Mouse (Mus musculus): Measurements from ENCODE around the gene Ccdc137. TPM values are rescaled to one million over a fixed set of nuclear protein-coding genes. Genes with fewer than 3 reads are reported as not detected.

Ccdc137 gene
- 29.5 and 39.5 TPM in 2 replicates for polyA plus RNA-seq (2021; fragmentation: Nextera tagmentation)
- long read RNA-seq, experiment 1, transcript Ccdc137-201 (6 exons, 2,778 nt): major isoform, 11 of 16 reads
- long read RNA-seq, experiment 1, partial matches to known transcripts: 0 of 16 reads
- long read RNA-seq, experiment 1, other reads (novel, unspliced or antisense): 5 of 16 reads
- long read RNA-seq, experiment 2, transcript Ccdc137-201 (6 exons, 2,778 nt): major isoform, 106 of 141 reads
- long read RNA-seq, experiment 2, partial matches to known transcripts: 22 of 141 reads
- long read RNA-seq, experiment 2, other reads (novel, unspliced or antisense): 13 of 141 reads

GRCm38 (mm10) chr11:120457772-120458751 lies at the start of gene Ccdc137, which contains the start of gene Oxld1:
Gene Ccdc137 (plus strand): TSS chr11:120458115.
Gene Oxld1 (minus strand): TSS chr11:120458068.

GRCm38 (mm10) chr11:120437152-120437856 lies 20.6 kb upstream of the Ccdc137 start, which contains the start of gene Nploc4:
Gene Nploc4 (minus strand): TSS chr11:120437708.

DNA sequence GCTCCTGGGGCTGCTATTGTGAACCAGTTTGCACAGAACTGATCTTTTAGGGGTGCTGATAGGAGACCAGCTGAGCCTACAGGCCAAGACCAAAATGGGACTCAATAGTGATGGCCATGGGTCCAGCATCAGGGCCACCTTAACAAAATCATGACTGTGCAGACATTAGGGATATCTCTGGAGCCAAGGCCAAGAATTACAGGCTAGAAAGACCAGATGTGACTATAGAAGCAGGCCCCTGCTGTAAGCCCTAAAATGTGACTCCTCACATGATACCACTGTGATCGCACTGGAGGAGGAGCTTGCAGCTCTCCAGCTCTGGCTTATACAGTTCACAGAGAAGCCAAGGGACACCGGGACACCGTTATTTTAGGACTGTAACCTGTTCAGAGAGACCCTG lies 15.6 kb upstream of the Ccdc137 start, which contains the start of gene Tspan10:
Gene Tspan10, plus strand, starts transcription at position 301 of the 400 bp plus-strand sequence.

GRCm38 (mm10) chr11:120453306-120453705 lies 4.6 kb upstream of the Ccdc137 start, which contains the start of gene Pde6g:
Gene Pde6g (minus strand): TSS chr11:120453500.

DNA sequence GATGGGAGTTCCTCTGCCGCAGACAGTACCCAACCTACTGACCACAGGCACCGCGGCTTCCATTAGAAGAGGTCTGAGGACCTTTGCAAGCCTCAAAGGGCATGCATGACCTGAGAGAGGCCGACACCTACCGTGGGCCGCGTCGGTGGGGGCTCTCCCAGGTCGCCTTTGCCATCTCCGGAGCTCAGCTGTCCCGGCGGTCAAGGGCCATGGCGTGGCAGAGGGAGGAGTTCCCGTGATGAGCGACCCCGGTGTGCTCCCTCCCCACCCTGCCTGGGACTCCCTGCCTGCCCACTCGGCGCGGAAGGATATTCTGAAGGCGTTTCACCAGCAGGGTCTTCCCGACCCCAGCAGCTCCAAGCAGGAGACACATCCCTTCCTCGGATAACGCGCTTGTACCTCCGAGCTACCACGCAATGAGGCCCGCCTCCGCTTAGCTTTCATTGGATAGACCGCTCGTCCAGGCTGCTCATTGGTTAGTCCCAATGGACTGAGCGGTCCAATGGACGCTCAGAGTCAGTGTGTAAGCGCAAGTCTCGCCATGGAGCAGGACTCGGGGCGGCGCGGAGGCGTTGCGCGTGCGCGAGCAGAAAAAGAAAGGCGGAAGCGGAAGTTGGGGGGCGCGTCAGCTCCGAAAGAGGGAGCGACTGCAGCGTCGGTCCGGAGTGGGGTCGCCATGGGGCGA lies 9.3 kb downstream of the Ccdc137 start, which contains the start of gene Arl16:
Gene Arl16, minus strand, starts transcription at position 557 of the 685 bp plus-strand sequence.

DNA sequence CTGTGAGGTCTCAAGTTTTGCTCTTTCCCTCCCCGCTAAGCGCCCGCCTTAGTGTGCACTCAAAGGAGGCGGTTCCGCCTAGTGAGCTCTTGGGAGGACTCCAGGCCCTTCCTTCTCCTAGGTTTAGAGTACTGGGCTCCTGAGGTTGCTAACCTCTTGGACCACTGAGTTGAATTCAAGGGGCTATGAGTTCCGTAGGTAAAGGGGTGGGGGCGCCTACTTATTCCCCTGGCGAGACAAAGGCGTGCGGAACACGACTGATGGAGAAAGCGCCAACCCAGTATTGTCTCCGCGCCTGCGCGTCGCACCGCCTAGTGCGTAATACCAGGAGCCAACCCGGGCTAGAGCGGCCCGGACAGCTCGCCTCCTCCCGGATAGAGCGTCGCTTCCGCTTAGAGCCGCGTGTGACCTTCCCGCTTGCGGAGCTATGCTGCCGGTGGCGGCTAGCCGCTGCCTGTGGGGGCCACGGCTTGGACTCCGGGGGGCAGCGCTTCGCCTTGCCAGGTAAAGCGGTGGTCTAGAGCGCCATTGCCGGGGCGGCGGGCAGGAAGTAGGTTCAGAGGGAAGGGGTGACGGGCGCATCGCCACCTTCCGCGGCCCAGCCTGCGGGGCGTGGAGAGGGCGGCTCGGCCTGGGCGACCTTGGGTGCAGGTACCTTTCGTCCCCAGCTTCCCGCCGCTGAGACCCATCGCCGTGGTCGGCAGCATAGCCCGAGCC lies 26.5 kb downstream of the Ccdc137 start, which contains the start of gene Mrpl12:
Gene Mrpl12, plus strand, starts transcription at position 349 of the 717 bp plus-strand sequence.

DNA sequence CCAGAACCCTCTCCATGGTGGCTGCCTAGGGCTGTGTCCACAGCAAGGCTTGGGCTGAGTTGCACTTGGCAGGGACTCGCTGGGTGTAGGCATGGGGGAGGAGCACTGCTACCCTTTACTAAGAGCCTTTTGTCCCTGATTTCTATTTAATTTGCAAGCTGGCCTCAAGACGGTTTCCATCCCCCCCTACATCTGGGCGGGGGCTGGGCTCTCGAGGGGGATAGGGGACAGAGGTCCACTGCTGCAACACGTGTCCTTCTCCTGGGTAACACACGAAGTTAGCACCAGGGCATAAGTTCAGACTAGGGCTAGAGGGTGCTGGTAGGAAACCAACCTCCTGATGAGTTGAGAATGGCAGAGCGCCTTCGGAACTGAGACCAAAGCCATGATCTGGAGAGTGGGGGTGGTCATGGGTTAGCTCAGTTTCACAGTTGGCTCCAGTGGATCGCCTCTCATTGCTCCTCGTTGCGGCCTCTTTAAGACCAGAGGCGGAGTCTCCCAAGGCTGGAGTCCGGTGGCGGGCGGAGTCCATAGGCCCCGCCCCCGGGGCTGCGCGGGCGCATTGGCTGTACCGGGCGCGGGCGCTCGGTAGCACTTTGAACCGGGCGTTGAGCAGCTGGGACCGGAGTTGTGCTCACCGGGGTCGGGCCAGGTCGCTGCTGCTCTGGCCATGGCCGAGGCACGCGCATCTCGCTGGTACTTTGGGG lies 33.6 kb downstream of the Ccdc137 start, which contains the start of gene Slc25a10:
Gene Slc25a10, plus strand, starts transcription at position 524 of the 707 bp plus-strand sequence.

Other genes with a start within 250 kb of the Ccdc137 start
- gene Bahcc1, start 225.2 kb upstream of the Ccdc137 start, polyA plus RNA-seq (2021; fragmentation: Nextera tagmentation): 1.1 and 1.6 TPM in 2 replicates
- 2,332 and 2,802 TPM in 2 replicates for gene Actg1, start 109.6 kb upstream of the Ccdc137 start, polyA plus RNA-seq (2021; fragmentation: Nextera tagmentation)
- 1.6 TPM in 2 replicates for gene Fscn2, start 96.6 kb upstream of the Ccdc137 start, polyA plus RNA-seq (2021; fragmentation: Nextera tagmentation)
- gene Faap100, start 79.4 kb upstream of the Ccdc137 start, polyA plus RNA-seq (2021; fragmentation: Nextera tagmentation): 8.4 and 9.4 TPM in 2 replicates
- gene Nploc4, start 20.4 kb upstream of the Ccdc137 start, polyA plus RNA-seq (2021; fragmentation: Nextera tagmentation): 5.8 and 6.1 TPM in 2 replicates
- 0.21 TPM in 1 of 2 replicates, not detected in the other for gene Tspan10, start 15.5 kb upstream of the Ccdc137 start, polyA plus RNA-seq (2021; fragmentation: Nextera tagmentation)
- 0.58 and 1.0 TPM in 2 replicates for gene Pde6g, start 4.6 kb upstream of the Ccdc137 start, polyA plus RNA-seq (2021; fragmentation: Nextera tagmentation)
- gene Oxld1, start within 50 bp of the Ccdc137 start, polyA plus RNA-seq (2021; fragmentation: Nextera tagmentation): 31.7 and 34.6 TPM in 2 replicates
- 87.8 and 95.3 TPM in 2 replicates for gene Arl16, start 9.5 kb downstream of the Ccdc137 start, polyA plus RNA-seq (2021; fragmentation: Nextera tagmentation)
- 104 and 110 TPM in 2 replicates for gene Mrpl12, start 26.5 kb downstream of the Ccdc137 start, polyA plus RNA-seq (2021; fragmentation: Nextera tagmentation)
- gene Slc25a10, start 33.7 kb downstream of the Ccdc137 start, polyA plus RNA-seq (2021; fragmentation: Nextera tagmentation): 13.3 and 13.5 TPM in 2 replicates
- gene Gcgr, start 72.6 kb downstream of the Ccdc137 start, polyA plus RNA-seq (2021; fragmentation: Nextera tagmentation): 0.06 TPM in 1 of 2 replicates, not detected in the other
- 224 and 238 TPM in 2 replicates for gene Mcrip1, start 91.6 kb downstream of the Ccdc137 start, polyA plus RNA-seq (2021; fragmentation: Nextera tagmentation)
- not detected in 2 replicates for gene Ppp1r27, start 93.0 kb downstream of the Ccdc137 start, polyA plus RNA-seq (2021; fragmentation: Nextera tagmentation)
- 126 and 135 TPM in 2 replicates for gene P4hb, start 115.1 kb downstream of the Ccdc137 start, polyA plus RNA-seq (2021; fragmentation: Nextera tagmentation)
- gene Arhgdia, start 123.5 kb downstream of the Ccdc137 start, polyA plus RNA-seq (2021; fragmentation: Nextera tagmentation): 199 and 207 TPM in 2 replicates
- gene Alyref, start 140.2 kb downstream of the Ccdc137 start, polyA plus RNA-seq (2021; fragmentation: Nextera tagmentation): 8.1 and 9.0 TPM in 2 replicates
- 89.9 and 107 TPM in 2 replicates for gene Anapc11, start 140.3 kb downstream of the Ccdc137 start, polyA plus RNA-seq (2021; fragmentation: Nextera tagmentation)
- 2.9 and 3.2 TPM in 2 replicates for gene Npb, start 150.4 kb downstream of the Ccdc137 start, polyA plus RNA-seq (2021; fragmentation: Nextera tagmentation)
- 107 and 110 TPM in 2 replicates for gene Pcyt2, start 159.8 kb downstream of the Ccdc137 start, polyA plus RNA-seq (2021; fragmentation: Nextera tagmentation)
- 18.0 and 18.2 TPM in 2 replicates for gene Sirt7, start 167.1 kb downstream of the Ccdc137 start, polyA plus RNA-seq (2021; fragmentation: Nextera tagmentation)
- 12.7 and 13.4 TPM in 2 replicates for gene Mafg, start 175.5 kb downstream of the Ccdc137 start, polyA plus RNA-seq (2021; fragmentation: Nextera tagmentation)
- gene Pycr1, start 185.7 kb downstream of the Ccdc137 start, polyA plus RNA-seq (2021; fragmentation: Nextera tagmentation): 3.6 and 4.8 TPM in 2 replicates
- gene Myadml2, start 190.0 kb downstream of the Ccdc137 start, polyA plus RNA-seq (2021; fragmentation: Nextera tagmentation): 3.6 and 4.0 TPM in 2 replicates
- gene Notum, start 203.1 kb downstream of the Ccdc137 start, polyA plus RNA-seq (2021; fragmentation: Nextera tagmentation): 0.49 and 1.1 TPM in 2 replicates
- 44.3 and 52.2 TPM in 2 replicates for gene Aspscr1, start 214.9 kb downstream of the Ccdc137 start, polyA plus RNA-seq (2021; fragmentation: Nextera tagmentation)